Mouse (Mus musculus) lung, postnatal 0 days (tissue): ENCODE results near the gene Grrp1.

Experiments used
- CTCF ChIP-seq: IDR thresholded peaks from 2 replicates; pipeline ENCODE4 v1.5.1; 2016; ENCODE audit warnings: antibody characterized with exemption, mild to moderate bottlenecking
- EP300 ChIP-seq: IDR thresholded peaks from 2 replicates; pipeline ENCODE4 v1.6.1; 2016; ENCODE audit warnings: antibody characterized with exemption, mild to moderate bottlenecking, control low read depth

DNA sequence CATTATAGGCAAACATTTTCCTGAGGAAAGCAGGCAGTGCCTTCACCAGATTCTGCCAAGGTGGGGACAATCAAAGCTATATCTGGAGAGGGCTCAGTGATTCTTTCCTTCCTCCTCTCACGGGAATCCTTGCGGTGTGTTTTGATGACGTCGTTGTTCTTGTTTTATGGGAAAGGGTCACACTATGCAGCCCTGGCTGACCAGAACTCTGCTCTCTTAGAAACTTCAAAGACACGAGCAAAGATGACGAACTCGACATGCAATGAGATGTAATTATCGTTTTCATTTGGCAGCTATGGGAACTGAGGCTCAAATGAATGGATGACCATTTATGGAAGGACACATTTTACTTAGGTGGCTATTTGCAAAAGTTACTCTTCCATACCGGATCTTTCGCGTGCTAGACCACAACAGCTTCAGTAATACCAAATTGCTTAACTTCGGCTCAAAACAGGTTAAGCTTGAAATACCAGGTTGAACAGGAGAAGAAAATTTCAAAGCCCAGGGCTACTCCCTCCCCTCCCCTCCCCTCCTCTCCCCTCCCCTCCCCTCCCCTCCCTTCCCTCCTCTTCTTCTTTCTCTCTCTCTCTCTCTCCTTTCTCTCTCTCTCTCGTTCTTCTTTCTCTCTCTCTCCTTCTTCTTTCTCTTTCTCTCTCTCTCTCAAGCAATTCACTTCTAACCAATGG lies 19.0 kb upstream of the Grrp1 start:
- TF ChIP-seq EP300 (no peak), CTCF (no peak)
